Mouse (Mus musculus): Measurements from ENCODE around the gene Abcc4. TPM values are rescaled to one million over a fixed set of nuclear protein-coding genes. Genes with fewer than 3 reads are reported as not detected.
"Not testable (repeated sequence)": the region's sequence is repeated elsewhere in the genome, so short reads cannot be mapped to it uniquely, and the experiment has no call there.

Gene Abcc4
- polyA plus RNA-seq, 1 experiment from 2014 or later, result 3.6 TPM

DNA sequence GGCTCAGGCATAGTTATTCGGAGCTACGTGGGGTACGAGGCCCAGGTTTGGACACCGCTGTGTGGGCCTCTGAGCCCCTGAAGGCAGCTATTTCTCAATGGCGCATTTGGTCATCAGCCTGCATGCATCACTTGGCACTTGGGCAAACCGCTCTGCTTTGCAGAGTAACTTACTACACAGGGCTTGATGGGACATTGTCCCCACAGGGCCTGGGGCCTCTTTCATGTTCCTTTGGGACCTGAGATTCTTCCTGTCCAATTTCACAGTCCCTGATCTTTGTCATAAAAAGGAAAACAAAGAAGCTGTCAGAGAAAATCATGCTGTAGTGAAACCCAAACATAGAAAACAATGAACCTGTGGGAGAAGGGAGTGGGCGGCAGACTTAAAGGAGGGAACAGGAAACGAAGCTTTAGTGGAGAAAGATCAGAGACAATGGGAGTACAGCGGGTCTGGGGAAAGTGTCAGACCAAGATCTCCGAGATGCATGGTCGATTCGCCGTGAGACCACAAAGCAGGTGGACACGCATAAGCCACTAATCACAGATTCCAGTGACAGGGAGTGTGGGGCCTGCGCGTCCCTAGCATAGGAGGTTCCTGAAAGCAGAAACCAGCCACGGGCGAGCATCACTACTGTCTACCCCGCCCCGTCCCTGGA, 48.2 kb downstream of the Abcc4 start:
- Histone ChIP-seq H3K27me3 (ENCODE audit: control insufficient read depth, insufficient read depth, low read length) (no peaks in the 10 kb centered on the region), H3K4me2 (ENCODE audit: low read depth, low read length) (no peak overlapping the region), H3K36me3 (replicated peaks; ENCODE audit: control insufficient read depth, insufficient read depth, low read depth, low read length) (no peaks in the 10 kb centered on the region), H3K4me1 (ENCODE audit: control insufficient read depth, insufficient read depth, low read length) (no peaks in the 10 kb centered on the region), H3K27ac (replicated peaks; ENCODE audit: low read depth, low read length) (no peak overlapping the region), H3K9me3 (replicated peaks; ENCODE audit: control insufficient read depth, low read length) (no peaks in the 10 kb centered on the region), H3K9ac (replicated peaks; ENCODE audit: low read length) (no peak overlapping the region), H3K4me3 (ENCODE audit: low read depth, low read length) (no peak overlapping the region)
- DNase-seq (ENCODE audit: low spot score) (no peak), ATAC-seq (replicated peaks; ENCODE audit: insufficient number of reproducible peaks, low FRiP score, low TSS enrichment, low read depth) (no peak)
- WGBS, result 70% methylated on average over 20 of the region's 20 CpGs

DNA sequence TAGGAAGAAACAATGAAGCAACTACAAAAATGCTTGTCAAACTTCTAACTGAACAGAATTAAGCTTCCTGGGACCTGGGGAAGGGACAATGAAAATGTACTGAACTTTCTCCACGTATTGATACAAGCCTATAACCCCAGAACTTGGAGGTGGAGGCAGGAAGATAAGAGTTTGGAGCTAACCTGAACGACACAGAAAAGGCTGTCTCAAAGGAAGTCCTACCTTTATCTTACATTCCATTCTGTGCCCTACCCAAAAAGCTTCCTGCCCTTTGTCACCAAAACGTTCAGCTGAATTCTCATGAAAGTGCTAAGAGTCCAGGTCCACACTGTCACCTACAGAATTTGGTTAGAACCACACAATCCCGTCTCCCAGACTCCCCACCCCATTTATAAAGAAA, 48.8 kb downstream of the Abcc4 start:
- H3K4me3 ChIP-seq (ENCODE audit: low read depth, low read length), result no peak overlapping the region
- no peak for DNase-seq (ENCODE audit: low spot score)
- WGBS, result 69% methylated on average over 4 of the region's 4 CpGs
- no peaks in the 10 kb centered on the region for H3K36me3 ChIP-seq (replicated peaks; ENCODE audit: control insufficient read depth, insufficient read depth, low read depth, low read length)
- H3K9me3 ChIP-seq (replicated peaks; ENCODE audit: control insufficient read depth, low read length), result no peaks in the 10 kb centered on the region
- H3K9ac ChIP-seq (replicated peaks; ENCODE audit: low read length), result no peak overlapping the region
- no peaks in the 10 kb centered on the region for H3K27me3 ChIP-seq (ENCODE audit: control insufficient read depth, insufficient read depth, low read length)
- H3K4me1 ChIP-seq (ENCODE audit: control insufficient read depth, insufficient read depth, low read length), result no peaks in the 10 kb centered on the region
- no peak overlapping the region for H3K4me2 ChIP-seq (ENCODE audit: low read depth, low read length)
- ATAC-seq (replicated peaks; ENCODE audit: insufficient number of reproducible peaks, low FRiP score, low TSS enrichment, low read depth), result no peak
- H3K27ac ChIP-seq (replicated peaks; ENCODE audit: low read depth, low read length), result no peak overlapping the region

DNA sequence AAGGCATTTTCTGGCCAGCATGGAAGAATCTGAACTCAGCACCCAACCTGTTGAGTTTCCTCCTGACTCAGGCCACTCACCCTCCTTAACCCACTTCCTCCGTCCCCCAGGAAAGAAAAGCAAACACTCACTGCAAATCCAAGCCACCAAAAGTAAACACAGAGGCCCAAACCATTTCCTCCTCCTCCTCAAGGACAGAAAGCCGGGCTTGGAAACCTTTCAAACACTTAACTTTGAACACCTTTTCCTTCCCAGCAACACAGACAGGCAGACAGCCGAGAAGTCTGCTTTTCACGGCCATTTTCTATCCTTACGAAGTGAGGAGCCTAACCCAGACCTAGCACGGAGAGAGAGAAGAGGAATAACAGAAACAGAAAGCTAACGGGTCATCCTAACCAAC, 50.0 kb downstream of the Abcc4 start:
- DNase-seq (ENCODE audit: low spot score) (no peak), ATAC-seq (replicated peaks; ENCODE audit: insufficient number of reproducible peaks, low FRiP score, low TSS enrichment, low read depth) (no peak)
- Histone ChIP-seq H3K36me3 (replicated peaks; ENCODE audit: control insufficient read depth, insufficient read depth, low read depth, low read length) (no peaks in the 10 kb centered on the region), H3K9me3 (replicated peaks; ENCODE audit: control insufficient read depth, low read length) (no peaks in the 10 kb centered on the region), H3K4me2 (ENCODE audit: low read depth, low read length) (no peak overlapping the region), H3K27ac (replicated peaks; ENCODE audit: low read depth, low read length) (no peak overlapping the region), H3K4me3 (ENCODE audit: low read depth, low read length) (no peak overlapping the region), H3K9ac (replicated peaks; ENCODE audit: low read length) (no peak overlapping the region), H3K4me1 (ENCODE audit: control insufficient read depth, insufficient read depth, low read length) (no peaks in the 10 kb centered on the region), H3K27me3 (ENCODE audit: control insufficient read depth, insufficient read depth, low read length) (no peaks in the 10 kb centered on the region)
- 75% methylated on average over 7 of the region's 7 CpGs for WGBS

DNA sequence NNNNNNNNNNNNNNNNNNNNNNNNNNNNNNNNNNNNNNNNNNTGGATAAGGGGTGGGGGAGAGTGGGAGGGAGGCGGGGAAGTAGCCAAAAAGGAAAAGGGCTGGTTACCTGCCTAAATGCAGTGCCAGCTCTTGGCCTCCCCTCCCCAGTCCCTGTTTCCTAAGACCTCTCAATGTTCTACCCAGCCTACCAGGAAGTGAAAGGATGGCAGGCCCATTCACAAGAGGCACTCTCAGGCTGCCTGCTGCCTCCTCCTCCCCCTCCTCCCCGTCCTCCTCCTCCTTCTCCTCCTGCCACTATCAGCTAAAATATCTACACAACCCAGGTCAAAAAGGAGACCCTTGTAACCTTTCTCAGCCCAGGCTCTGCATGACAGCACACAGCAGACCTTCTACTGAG, 51.1 kb downstream of the Abcc4 start:
- no peaks in the 10 kb centered on the region for H3K4me1 ChIP-seq (ENCODE audit: control insufficient read depth, insufficient read depth, low read length)
- no peaks in the 10 kb centered on the region for H3K27me3 ChIP-seq (ENCODE audit: control insufficient read depth, insufficient read depth, low read length)
- no peak overlapping the region for H3K27ac ChIP-seq (replicated peaks; ENCODE audit: low read depth, low read length)
- no peak for DNase-seq (ENCODE audit: low spot score)
- H3K4me3 ChIP-seq (ENCODE audit: low read depth, low read length), result no peak overlapping the region
- no peak for ATAC-seq (replicated peaks; ENCODE audit: insufficient number of reproducible peaks, low FRiP score, low TSS enrichment, low read depth)
- H3K36me3 ChIP-seq (replicated peaks; ENCODE audit: control insufficient read depth, insufficient read depth, low read depth, low read length), result no peaks in the 10 kb centered on the region
- H3K4me2 ChIP-seq (ENCODE audit: low read depth, low read length), result no peak overlapping the region
- H3K9ac ChIP-seq (replicated peaks; ENCODE audit: low read length), result no peak overlapping the region
- no peaks in the 10 kb centered on the region for H3K9me3 ChIP-seq (replicated peaks; ENCODE audit: control insufficient read depth, low read length)
- 63% methylated on average over 2 of the region's 2 CpGs for WGBS

DNA sequence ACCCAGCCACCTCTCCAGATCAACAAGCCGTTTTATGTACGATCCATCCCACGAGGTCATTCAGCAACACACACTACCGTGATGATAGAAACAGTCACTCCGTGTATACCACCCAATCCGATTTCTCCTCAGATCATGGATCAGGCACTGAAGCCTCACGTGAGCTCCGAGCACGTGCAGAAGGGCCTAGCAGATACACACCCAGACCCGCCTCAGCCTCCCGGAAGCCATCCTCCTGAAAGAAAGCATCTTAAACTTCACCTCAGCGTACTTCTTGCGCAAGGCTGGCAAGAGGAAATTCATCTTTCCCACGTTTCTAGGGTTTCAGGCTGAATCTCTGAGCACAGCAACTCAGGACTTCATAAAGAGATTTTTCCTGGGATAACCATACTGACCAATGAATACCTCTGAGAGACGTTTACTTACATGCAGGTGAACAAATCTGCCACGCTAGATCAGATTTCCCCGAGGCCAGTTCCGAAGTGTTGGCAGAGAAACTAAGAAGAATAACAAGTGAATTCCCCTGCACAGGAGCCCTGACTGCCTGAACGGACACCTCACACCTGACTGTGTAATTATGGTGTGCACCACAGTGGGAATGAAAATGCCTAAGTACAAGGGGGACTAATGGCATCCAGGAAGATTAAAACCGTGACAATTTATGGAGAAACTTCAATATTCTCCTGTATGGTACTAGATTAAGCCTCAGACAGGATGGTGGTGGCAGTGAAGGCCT, 54.1 kb downstream of the Abcc4 start:
- H3K9ac ChIP-seq (replicated peaks; ENCODE audit: low read length), result no peak overlapping the region
- H3K36me3 ChIP-seq (replicated peaks; ENCODE audit: control insufficient read depth, insufficient read depth, low read depth, low read length), result no peaks in the 10 kb centered on the region
- ATAC-seq (replicated peaks; ENCODE audit: insufficient number of reproducible peaks, low FRiP score, low TSS enrichment, low read depth) (no peak), DNase-seq (ENCODE audit: low spot score) (peak; percentile 13)
- H3K4me1 ChIP-seq (ENCODE audit: control insufficient read depth, insufficient read depth, low read length), result no peaks in the 10 kb centered on the region
- no peak overlapping the region for H3K27ac ChIP-seq (replicated peaks; ENCODE audit: low read depth, low read length)
- H3K4me2 ChIP-seq (ENCODE audit: low read depth, low read length), result no peak overlapping the region
- WGBS, result 83% methylated on average over 20 of the region's 20 CpGs
- H3K4me3 ChIP-seq (ENCODE audit: low read depth, low read length), result no peak overlapping the region
- no peaks in the 10 kb centered on the region for H3K9me3 ChIP-seq (replicated peaks; ENCODE audit: control insufficient read depth, low read length)
- H3K27me3 ChIP-seq (ENCODE audit: control insufficient read depth, insufficient read depth, low read length), result no peaks in the 10 kb centered on the region

DNA sequence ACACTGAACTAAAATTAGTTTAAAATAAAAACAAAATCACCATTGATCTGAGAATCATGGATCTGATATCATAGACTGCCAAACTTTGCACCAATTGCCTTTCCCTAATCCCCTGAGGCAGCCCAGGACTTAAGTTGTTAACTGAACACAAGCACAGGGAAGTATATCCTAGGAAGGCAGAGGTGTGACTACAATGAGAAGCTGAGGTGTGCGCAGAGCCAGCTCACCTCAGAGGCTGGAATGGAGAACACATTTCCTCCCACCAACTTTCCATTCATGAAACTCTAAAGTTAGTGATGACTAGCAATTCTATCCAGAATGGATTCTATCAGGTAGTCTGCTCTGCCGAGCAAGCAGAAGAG, 56.1 kb downstream of the Abcc4 start:
- Histone ChIP-seq H3K27ac (replicated peaks; ENCODE audit: low read depth, low read length) (no peak overlapping the region), H3K4me3 (ENCODE audit: low read depth, low read length) (no peak overlapping the region), H3K4me1 (ENCODE audit: control insufficient read depth, insufficient read depth, low read length) (no peaks in the 10 kb centered on the region), H3K9ac (replicated peaks; ENCODE audit: low read length) (no peak overlapping the region), H3K36me3 (replicated peaks; ENCODE audit: control insufficient read depth, insufficient read depth, low read depth, low read length) (no peaks in the 10 kb centered on the region), H3K4me2 (ENCODE audit: low read depth, low read length) (no peak overlapping the region), H3K27me3 (ENCODE audit: control insufficient read depth, insufficient read depth, low read length) (no peaks in the 10 kb centered on the region), H3K9me3 (replicated peaks; ENCODE audit: control insufficient read depth, low read length) (no peaks in the 10 kb centered on the region)
- DNase-seq (ENCODE audit: low spot score), result no peak
- 90% methylated on average over 2 of the region's 2 CpGs for WGBS
- no peak for ATAC-seq (replicated peaks; ENCODE audit: insufficient number of reproducible peaks, low FRiP score, low TSS enrichment, low read depth)

DNA sequence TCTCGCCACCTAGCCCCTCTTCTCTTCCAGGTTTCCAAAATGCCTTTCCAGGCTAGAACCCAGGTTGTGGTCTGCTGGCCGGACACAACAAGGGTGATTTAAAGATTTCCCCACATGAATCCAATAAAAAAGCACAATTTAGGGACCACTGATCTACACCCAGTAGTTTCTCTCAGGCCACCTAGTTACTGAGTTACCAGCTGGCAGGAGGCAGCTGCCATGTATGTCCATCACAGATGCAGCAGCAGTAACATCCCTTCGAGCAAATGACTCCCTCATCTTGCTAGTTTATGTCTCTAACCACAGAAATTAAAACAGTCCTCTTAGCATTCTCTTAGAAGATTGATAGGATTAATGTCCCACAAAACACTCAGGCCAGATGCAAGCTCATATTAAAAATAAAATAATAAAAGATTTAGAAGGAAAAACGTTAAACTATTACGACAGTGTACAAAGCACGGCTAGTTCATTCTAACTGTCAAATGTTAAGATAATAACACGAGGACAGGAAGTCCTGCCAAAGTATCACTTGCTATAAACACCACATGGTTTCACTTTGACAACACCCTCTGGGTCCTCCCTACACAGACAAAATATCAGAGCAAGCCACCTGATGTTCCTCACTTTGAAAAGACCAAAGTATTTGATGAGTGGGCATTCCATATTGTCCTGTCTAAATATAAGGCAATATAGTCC, 56.7 kb downstream of the Abcc4 start:
- Histone ChIP-seq H3K9ac (replicated peaks; ENCODE audit: low read length) (no peak overlapping the region), H3K9me3 (replicated peaks; ENCODE audit: control insufficient read depth, low read length) (no peaks in the 10 kb centered on the region), H3K27me3 (ENCODE audit: control insufficient read depth, insufficient read depth, low read length) (no peaks in the 10 kb centered on the region), H3K4me3 (ENCODE audit: low read depth, low read length) (no peak overlapping the region), H3K4me2 (ENCODE audit: low read depth, low read length) (no peak overlapping the region), H3K27ac (replicated peaks; ENCODE audit: low read depth, low read length) (no peak overlapping the region), H3K36me3 (replicated peaks; ENCODE audit: control insufficient read depth, insufficient read depth, low read depth, low read length) (no peaks in the 10 kb centered on the region), H3K4me1 (ENCODE audit: control insufficient read depth, insufficient read depth, low read length) (no peaks in the 10 kb centered on the region)
- no peak for DNase-seq (ENCODE audit: low spot score)
- 73% methylated on average over 6 of the region's 7 CpGs for WGBS
- ATAC-seq (replicated peaks; ENCODE audit: insufficient number of reproducible peaks, low FRiP score, low TSS enrichment, low read depth), result no peak

DNA sequence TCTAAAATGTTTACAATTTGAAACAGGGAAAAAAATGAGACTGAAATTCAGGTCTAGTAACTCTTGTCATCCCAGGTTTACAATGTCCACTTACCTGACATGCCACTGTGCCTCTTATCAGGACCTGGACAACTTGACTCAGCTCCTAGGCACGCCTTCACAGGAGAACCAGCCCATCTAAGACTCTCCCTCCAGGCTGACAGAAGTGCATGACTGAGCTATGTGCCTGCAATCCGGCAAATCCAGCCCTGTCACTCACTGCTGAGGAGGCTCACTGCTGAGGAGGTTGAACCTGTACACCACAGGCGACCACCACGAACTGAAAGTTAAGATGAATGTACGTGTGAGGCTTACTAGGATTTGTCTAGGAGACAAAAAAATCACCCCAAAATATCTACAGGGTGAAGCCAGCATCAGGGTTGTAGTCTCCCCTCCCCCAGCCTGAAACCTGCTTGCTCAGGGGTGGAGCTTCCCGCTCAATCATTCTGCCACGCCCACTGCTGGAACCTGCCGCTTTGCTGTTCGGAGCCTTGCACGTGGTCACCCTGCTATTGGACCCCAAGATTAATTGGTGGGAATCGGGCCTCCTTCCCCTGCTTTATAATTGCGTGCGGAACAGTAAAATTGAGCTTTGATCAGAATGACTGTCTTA, 63.0 kb downstream of the Abcc4 start:
- not testable (repeated sequence) for H3K4me1 ChIP-seq (ENCODE audit: control insufficient read depth, insufficient read depth, low read length); H3K27ac ChIP-seq (replicated peaks; ENCODE audit: low read depth, low read length); DNase-seq (ENCODE audit: low spot score); H3K4me3 ChIP-seq (ENCODE audit: low read depth, low read length); ATAC-seq (replicated peaks; ENCODE audit: insufficient number of reproducible peaks, low FRiP score, low TSS enrichment, low read depth); H3K9ac ChIP-seq (replicated peaks; ENCODE audit: low read length); H3K9me3 ChIP-seq (replicated peaks; ENCODE audit: control insufficient read depth, low read length); H3K4me2 ChIP-seq (ENCODE audit: low read depth, low read length); H3K27me3 ChIP-seq (ENCODE audit: control insufficient read depth, insufficient read depth, low read length); H3K36me3 ChIP-seq (replicated peaks; ENCODE audit: control insufficient read depth, insufficient read depth, low read depth, low read length)
- WGBS, result 84% methylated on average over 10 of the region's 13 CpGs
